Comparison of ENCODE assay signal across 27 mouse cellular contexts in genomic region chr1:106064711-106065110, GRCm38 (mm10).
DNase-seq lines count a peak whose midpoint lies in the region; ATAC-seq and TF ChIP-seq lines count a peak whose summit lies in the region.
"Had no signal": no experiment of that assay in that cellular context is flagged by ENCODE, and none has a peak within 500 bp of the region (broad histone marks: within the 10 kb centered on the region; RNA-seq: fewer than 3 reads in every experiment).

No protein-coding gene starts in this region.

- H3K27me3 ChIP-seq in intestine, embryonic 14.5 days (replicated peaks; ENCODE audit: control insufficient read depth, insufficient read depth, low read length), result no peaks in the 10 kb centered on the region
- H3K27me3 ChIP-seq in intestine, embryonic 16.5 days (replicated peaks; ENCODE audit: control insufficient read depth, insufficient read depth, low read length), result no peaks in the 10 kb centered on the region
- H3K27me3 ChIP-seq in hindbrain, embryonic 16.5 days (replicated peaks; ENCODE audit: control insufficient read depth, insufficient read depth, low read length), result no peaks in the 10 kb centered on the region
- H3K27me3 ChIP-seq: embryonic facial prominence, embryonic 12.5 days; hindbrain, embryonic 12.5 days; limb, embryonic 15.5 days; liver, embryonic 15.5 days; midbrain, embryonic 15.5 days; neural tube, embryonic 13.5 days had no signal

- H3K4me1 ChIP-seq in intestine, embryonic 14.5 days (replicated peaks; ENCODE audit: control insufficient read depth, insufficient read depth, low read length), result peaks cover 6% of the 10 kb centered on the region
- H3K4me1 ChIP-seq in intestine, embryonic 16.5 days (ENCODE audit: control insufficient read depth, insufficient read depth, low read length), result no peaks in the 10 kb centered on the region
- H3K4me1 ChIP-seq in bone marrow, adult 2 months (ENCODE audit: control insufficient read depth, insufficient read depth, low read length), result peaks cover 4% of the 10 kb centered on the region; the same call in 1 of the 2 replicates
- no peaks in the 10 kb centered on the region; the same call in 1 of the 2 replicates for H3K4me1 ChIP-seq in hindbrain, embryonic 16.5 days (ENCODE audit: control insufficient read depth, insufficient read depth, low read depth, low read length)
- H3K4me1 ChIP-seq: liver, embryonic 15.5 days; neural tube, embryonic 13.5 days had no signal

- no peak for ATAC-seq in intestine, embryonic 14.5 days (replicated peaks; ENCODE audit: low FRiP score, low TSS enrichment, low read depth)
- no peak for ATAC-seq in intestine, embryonic 16.5 days
- no peak for ATAC-seq in hindbrain, embryonic 16.5 days
- ATAC-seq: CD4-positive, CD25-positive, alpha-beta regulatory T cell, adult 4 months; forebrain, postnatal 0 days; inflammation-experienced regulatory T-cells, adult 6 months had no signal

- H3K9ac ChIP-seq in intestine, embryonic 14.5 days (ENCODE audit: low read length), result no peak overlapping the region
- H3K9ac ChIP-seq in intestine, embryonic 16.5 days (ENCODE audit: low read depth, low read length), result no peak overlapping the region
- H3K9ac ChIP-seq in hindbrain, embryonic 16.5 days (ENCODE audit: low read depth, low read length), result no peak overlapping the region
- H3K9ac ChIP-seq: embryonic facial prominence, embryonic 12.5 days; forebrain, postnatal 0 days; hindbrain, embryonic 12.5 days; limb, embryonic 15.5 days; liver, embryonic 15.5 days; midbrain, embryonic 15.5 days; neural tube, embryonic 13.5 days had no signal

- WGBS in intestine, embryonic 14.5 days, result 92% methylated on average over 2 of the region's 2 CpGs
- 92% methylated on average over 2 of the region's 2 CpGs for WGBS in intestine, embryonic 16.5 days
- 83% methylated on average over 2 of the region's 2 CpGs for WGBS in bone marrow, adult 2 months
- WGBS in hindbrain, embryonic 16.5 days, result 88% methylated on average over 2 of the region's 2 CpGs

- no peak for TF ChIP-seq POLR2A in bone marrow, adult 2 months (IDR thresholded peaks at IDR 0.05; ENCODE audit: borderline replicate concordance, control insufficient read depth, low read depth, low read length)

- H3K4me3 ChIP-seq in intestine, embryonic 14.5 days (ENCODE audit: low read depth, low read length), result no peak overlapping the region
- no peak overlapping the region for H3K4me3 ChIP-seq in intestine, embryonic 16.5 days (ENCODE audit: low read length)
- H3K4me3 ChIP-seq in bone marrow, adult 2 months (replicated peaks; ENCODE audit: control insufficient read depth, low read depth, low read length), result no peak overlapping the region
- no peak overlapping the region for H3K4me3 ChIP-seq in hindbrain, embryonic 16.5 days (ENCODE audit: low read length)
- H3K4me3 ChIP-seq: embryonic facial prominence, embryonic 12.5 days; hindbrain, embryonic 12.5 days; left cerebral cortex, adult 2 months; limb, embryonic 15.5 days; liver, embryonic 15.5 days; megakaryocyte, embryonic 14.5 days; midbrain, embryonic 15.5 days; neural tube, embryonic 13.5 days had no signal

- no peak overlapping the region for H3K27ac ChIP-seq in intestine, embryonic 14.5 days (ENCODE audit: low read depth)
- no peak overlapping the region for H3K27ac ChIP-seq in intestine, embryonic 16.5 days (ENCODE audit: low read length)
- 0 out of 2 replicates have a peak overlapping the region, but pooled peaks have one; percentile 12 for H3K27ac ChIP-seq in bone marrow, adult 2 months (ENCODE audit: control insufficient read depth, insufficient read depth, low read depth, low read length, poor library complexity)
- H3K27ac ChIP-seq in hindbrain, embryonic 16.5 days (ENCODE audit: low read depth, low read length), result no peak overlapping the region
- H3K27ac ChIP-seq: embryonic facial prominence, embryonic 12.5 days; hindbrain, embryonic 12.5 days; left cerebral cortex, adult 2 months; limb, embryonic 15.5 days; liver, embryonic 15.5 days; midbrain, embryonic 15.5 days; neural tube, embryonic 13.5 days had no signal

- H3K36me3 ChIP-seq in intestine, embryonic 14.5 days (ENCODE audit: control insufficient read depth, insufficient read depth, low read length), result no peaks in the 10 kb centered on the region
- H3K36me3 ChIP-seq in intestine, embryonic 16.5 days (ENCODE audit: control insufficient read depth, insufficient read depth, low read length), result no peaks in the 10 kb centered on the region
- H3K36me3 ChIP-seq in hindbrain, embryonic 16.5 days (ENCODE audit: control insufficient read depth, insufficient read depth, low read length), result no peaks in the 10 kb centered on the region
- H3K36me3 ChIP-seq: embryonic facial prominence, embryonic 12.5 days; hindbrain, embryonic 12.5 days; limb, embryonic 15.5 days; liver, embryonic 15.5 days; midbrain, embryonic 15.5 days; neural tube, embryonic 13.5 days had no signal

- no peaks in the 10 kb centered on the region for H3K9me3 ChIP-seq in intestine, embryonic 14.5 days (ENCODE audit: control insufficient read depth, low read length)
- no peaks in the 10 kb centered on the region for H3K9me3 ChIP-seq in intestine, embryonic 16.5 days (ENCODE audit: control insufficient read depth, low read length)
- H3K9me3 ChIP-seq in hindbrain, embryonic 16.5 days (ENCODE audit: control insufficient read depth, low read length), result no peaks in the 10 kb centered on the region
- H3K9me3 ChIP-seq: embryonic facial prominence, embryonic 12.5 days; hindbrain, embryonic 12.5 days; limb, embryonic 15.5 days; liver, embryonic 15.5 days; megakaryocyte, embryonic 14.5 days; midbrain, embryonic 15.5 days; neural tube, embryonic 13.5 days had no signal

- TF ChIP-seq CTCF in bone marrow, adult 2 months (IDR thresholded peaks at IDR 0.05; ENCODE audit: control insufficient read depth, insufficient read depth, low read length), result no peak

- no peak overlapping the region for H3K4me2 ChIP-seq in intestine, embryonic 14.5 days (ENCODE audit: low read length)
- no peak overlapping the region for H3K4me2 ChIP-seq in intestine, embryonic 16.5 days (ENCODE audit: low read depth, low read length)
- H3K4me2 ChIP-seq in hindbrain, embryonic 16.5 days (ENCODE audit: low read length), result no peak overlapping the region
- H3K4me2 ChIP-seq: embryonic facial prominence, embryonic 12.5 days; hindbrain, embryonic 12.5 days; limb, embryonic 15.5 days; liver, embryonic 15.5 days; midbrain, embryonic 15.5 days; neural tube, embryonic 13.5 days had no signal

- peak; percentile 53 for DNase-seq in adrenal gland, adult 2 months
- no peak for DNase-seq in adrenal gland, postnatal 4 days (ENCODE audit: low spot score in 2 of 2)
- peak; percentile 25 for DNase-seq in intestine, embryonic 14.5 days (ENCODE audit: low spot score)
- DNase-seq in adrenal gland, adult 8-10 months, result peak; percentile 28
- no peak for DNase-seq in thymus, postnatal 4 days
- DNase-seq: cerebellum, adult 11-12 months; cerebellum, postnatal 25 days; forebrain, postnatal 0 days; gastrocnemius, postnatal 14 days; kidney, adult 8-10 months; kidney, postnatal 10 days; lung, postnatal 10 days; thymus, adult 18-20 months; thymus, postnatal 36 days had no signal

Comparison
In these comparisons a context has a peak if more than half of its experiments do, and no peak if none do; other contexts are left out.
1. DNase-seq: peak in adrenal gland, adult 2 months (single experiment), intestine, embryonic 14.5 days (single experiment) and adrenal gland, adult 8-10 months (single experiment); none in adrenal gland, postnatal 4 days (0 of 2) and thymus, postnatal 4 days (single experiment).